In the genomic region with DNA sequence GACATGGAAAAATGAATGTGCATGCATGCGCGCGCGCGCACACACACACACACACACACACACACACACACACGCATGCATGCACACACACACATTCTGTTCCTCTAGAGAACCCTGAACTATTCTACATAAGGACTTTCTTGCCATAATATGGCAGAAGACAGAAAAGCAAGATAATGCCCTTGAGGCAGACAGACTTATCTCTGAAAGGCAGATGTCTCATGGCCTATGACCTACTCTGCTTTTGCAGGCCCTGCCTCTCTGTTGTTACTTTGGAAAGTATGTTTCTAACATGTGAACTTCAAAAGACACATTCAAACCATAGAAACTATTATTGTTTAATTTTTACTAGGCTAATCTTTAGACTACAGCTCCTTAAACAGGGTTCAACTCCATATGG, we compare ENCODE assay signal across 12 mouse cellular contexts.
"Had no signal": no experiment of that assay in that cellular context is flagged by ENCODE, and none has a peak within 500 bp of the region (broad histone marks: within the 10 kb centered on the region; RNA-seq: fewer than 3 reads in every experiment).

No protein-coding gene starts in this region.

- H3K36me3 ChIP-seq: limb, embryonic 15.5 days; neural tube, embryonic 15.5 days had no signal

- H3K9me3 ChIP-seq: limb, embryonic 15.5 days; neural tube, embryonic 15.5 days had no signal

- H3K4me1 ChIP-seq: limb, embryonic 15.5 days; neural tube, embryonic 15.5 days had no signal

- H3K27me3 ChIP-seq: limb, embryonic 15.5 days; neural tube, embryonic 15.5 days had no signal

- H3K9ac ChIP-seq: limb, embryonic 15.5 days; lung, embryonic 14.5 days; neural tube, embryonic 15.5 days had no signal

- H3K4me3 ChIP-seq: limb, embryonic 15.5 days; myocyte; neural tube, embryonic 15.5 days had no signal

- H3K4me2 ChIP-seq: limb, embryonic 15.5 days; lung, embryonic 14.5 days; neural tube, embryonic 15.5 days had no signal

- DNase-seq: kidney, adult 18-20 months; kidney, postnatal 25 days; lung, embryonic 14.5 days; lung, postnatal 10 days; midbrain, embryonic 14.5 days; right cerebral cortex, adult 18-20 months; right cerebral cortex, postnatal 25 days; thymus, postnatal 4 days had no signal

- H3K27ac ChIP-seq: limb, embryonic 15.5 days; macrophage; neural tube, embryonic 15.5 days had no signal
